Mouse (Mus musculus) layer of hippocampus, adult 18-20 months (tissue): ENCODE results near the gene Gm10638. TPM values are rescaled to one million over a fixed set of nuclear protein-coding genes. Genes with fewer than 3 reads are reported as not detected.
A peak's percentile ranks its signal among the peaks of the same experiment; 100 is the strongest.

Experiments
- DNase-seq, 2 experiments: peaks; one replicate each; pipeline ENCODE4 v3.0.0; 2022; ENCODE audit warnings: low spot score in 2 of 2
- long read RNA-seq: library from polyadenylated mRNA; stranded (forward); transcript quantifications from one replicate; pipeline ENCODE4 v2.0.0, GENCODE M21; 2021
- total RNA-seq, 2 experiments: library from RNA; stranded (reverse); gene quantifications; 2 replicates each; pipeline ENCODE4 v1.2.3; 2021

The Gm10638 gene
- total RNA-seq: 1 to 10 TPM; 2.6 to 3.6 TPM
- long read RNA-seq, transcript Gm10638-201 (1 exons, 905 nt): major isoform, 5 of 5 reads
- long read RNA-seq, partial matches to known transcripts: 0 of 5 reads
- long read RNA-seq, other reads (novel, unspliced or antisense): 0 of 5 reads

- peak; percentile 64 to 68 for DNase-seq
These were observed at the start of gene Gm10638, which contains the start of gene Siah1a for GRCm38 (mm10) chr8:86745221-86745934. Gene Gm10638, plus strand, starts transcription at chr8:86745699. Gene Siah1a, minus strand, starts transcription at chr8:86745934.

- DNase-seq: no peak
These were observed 49.8 kb upstream of the Gm10638 start for GRCm38 (mm10) chr8:86695703-86696102.

- no peak for DNase-seq
These were observed 46.6 kb upstream of the Gm10638 start for GRCm38 (mm10) chr8:86698811-86699421.

- DNase-seq: no peak
These were observed 46.0 kb upstream of the Gm10638 start for GRCm38 (mm10) chr8:86699471-86699870.

- no peak for DNase-seq
These were observed 43.0 kb upstream of the Gm10638 start for GRCm38 (mm10) chr8:86702453-86702852.

- no peak for DNase-seq
These were observed 40.2 kb upstream of the Gm10638 start for GRCm38 (mm10) chr8:86705317-86705716.

GRCm38 (mm10) chr8:86706756-86707155 lies 38.7 kb upstream of the Gm10638 start:
- DNase-seq: no peak

- DNase-seq: peak in 1 of 2 experiments; percentile 38
These were observed 37.6 kb upstream of the Gm10638 start for GRCm38 (mm10) chr8:86707873-86708272.

GRCm38 (mm10) chr8:86712594-86712993 lies 32.9 kb upstream of the Gm10638 start:
- DNase-seq: no peak

GRCm38 (mm10) chr8:86713407-86714188 lies 31.9 kb upstream of the Gm10638 start:
- peak; percentile 88 to 94 for DNase-seq

GRCm38 (mm10) chr8:86718332-86718994 lies 27.0 kb upstream of the Gm10638 start:
- no peak for DNase-seq

GRCm38 (mm10) chr8:86719368-86719767 lies 26.1 kb upstream of the Gm10638 start:
- DNase-seq: no peak

GRCm38 (mm10) chr8:86720756-86721459 lies 24.6 kb upstream of the Gm10638 start:
- DNase-seq: no peak

- no peak for DNase-seq
These were observed 24.0 kb upstream of the Gm10638 start for GRCm38 (mm10) chr8:86721490-86721889.

GRCm38 (mm10) chr8:86726959-86727358 lies 18.5 kb upstream of the Gm10638 start:
- DNase-seq: no peak

- no peak for DNase-seq
These were observed 17.1 kb upstream of the Gm10638 start for GRCm38 (mm10) chr8:86728224-86728950.

- no peak for DNase-seq
These were observed 15.2 kb upstream of the Gm10638 start for GRCm38 (mm10) chr8:86730303-86730702.

GRCm38 (mm10) chr8:86730860-86731259 lies 14.6 kb upstream of the Gm10638 start:
- DNase-seq: no peak

GRCm38 (mm10) chr8:86734171-86734570 lies 11.3 kb upstream of the Gm10638 start:
- DNase-seq: no peak

- DNase-seq: no peak
These were observed 10.5 kb upstream of the Gm10638 start for GRCm38 (mm10) chr8:86734954-86735353.
